Mouse (Mus musculus) brown adipose tissue, adult 24 weeks (tissue): ENCODE data around the gene Ncoa6. TPM values are rescaled to one million over a fixed set of nuclear protein-coding genes. Genes with fewer than 3 reads are reported as not detected.

Source experiments
- H3K27ac ChIP-seq: fragments of 200-500 bp; replicated peaks from 2 replicates; pipeline ENCODE4 v1.5.1; 2012; ENCODE audit warnings: low read depth, mild to moderate bottlenecking, low read length
- H3K4me1 ChIP-seq: fragments of 200-500 bp; 2 replicates; pipeline ENCODE4 v1.6.1; 2012; ENCODE audit warnings: low read length, mixed read lengths; ENCODE audit not compliant: control insufficient read depth, insufficient read depth, insufficient read length
- H3K4me3 ChIP-seq: fragments of 200-500 bp; 2 replicates; pipeline ENCODE4 v1.5.1; 2012; ENCODE audit warnings: low read depth, mild to moderate bottlenecking, low read length, moderate library complexity; ENCODE audit not compliant: insufficient read depth
- polyA plus RNA-seq: library from polyadenylated mRNA; stranded (reverse); fragments of >200 nt; gene quantifications from 2 replicates; pipeline ENCODE4 v1.2.4, GENCODE M21; 2012; ENCODE audit not compliant: missing spikeins, insufficient read depth, insufficient read length

Ncoa6 gene
- polyA plus RNA-seq, 1 experiment = 11.5 TPM

DNA sequence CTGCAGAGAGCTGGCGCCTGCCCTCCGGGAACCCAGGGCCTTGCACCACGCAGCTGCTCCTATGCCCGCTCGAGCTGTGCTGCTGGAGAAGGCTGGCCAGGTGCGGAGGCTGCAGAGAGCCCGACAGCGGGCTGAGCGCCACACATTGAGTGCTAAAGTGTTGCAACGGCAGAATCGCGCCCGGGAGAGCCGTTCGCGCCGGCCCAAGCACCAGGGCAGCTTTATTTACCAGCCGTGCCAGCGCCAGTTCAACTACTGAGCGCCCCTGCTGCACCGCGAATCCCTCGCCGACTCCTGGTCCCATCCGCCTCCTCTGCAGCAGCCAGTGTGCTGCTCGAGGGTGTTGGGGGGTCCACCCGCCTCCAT lies 87.2 kb downstream of the Ncoa6 start:
- Histone ChIP-seq H3K4me1 (peaks cover 3% of the 10 kb centered on the region; the same call in 1 of the 2 replicates), H3K27ac (0 out of 2 replicates have a peak overlapping the region, but pooled peaks have one; percentile 17), H3K4me3 (0 out of 2 replicates have a peak overlapping the region, but pooled peaks have one; percentile 17)

- peak overlapping the region; percentile 17 for H3K4me3 ChIP-seq
- peak overlapping the region; percentile 11; the same call in 1 of the 2 replicates for H3K27ac ChIP-seq
- H3K4me1 ChIP-seq = peaks cover 3% of the 10 kb centered on the region; the same call in 1 of the 2 replicates
Measured at GRCm38 (mm10) chr2:155385731-155386533, 87.8 kb downstream of the Ncoa6 start.

DNA sequence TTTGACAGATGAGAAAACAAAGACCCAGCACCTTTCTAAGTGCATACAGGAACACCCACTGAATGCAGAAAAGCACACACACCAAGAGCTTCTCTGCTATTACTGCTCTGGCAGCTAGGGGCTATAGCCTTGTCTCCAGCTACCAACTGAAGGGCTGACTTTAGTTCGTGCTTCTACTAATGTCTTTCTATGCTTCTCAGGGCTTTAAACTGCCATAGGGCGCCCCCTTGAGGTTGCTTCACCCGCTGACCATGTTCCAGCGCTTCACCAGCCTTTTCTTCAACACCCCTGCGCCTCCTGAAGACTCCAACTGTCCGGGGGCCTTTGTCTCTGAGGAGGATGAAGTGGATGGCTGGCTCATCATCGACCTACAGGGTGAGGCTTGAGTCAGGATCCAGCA lies 88.6 kb downstream of the Ncoa6 start:
- peaks cover 3% of the 10 kb centered on the region; the same call in 1 of the 2 replicates for H3K4me1 ChIP-seq

GRCm38 (mm10) chr2:155382791-155383438 lies 90.8 kb downstream of the Ncoa6 start:
- H3K4me1 ChIP-seq = peaks cover 3% of the 10 kb centered on the region; the same call in 1 of the 2 replicates
- H3K4me3 ChIP-seq = peak overlapping the region; percentile 76
- H3K27ac ChIP-seq = peak overlapping the region; percentile 97

More for the DNA sequence above, 88.6 kb downstream of the Ncoa6 start:
- peak overlapping the region; percentile 11 for H3K27ac ChIP-seq
- no peak overlapping the region for H3K4me3 ChIP-seq

- H3K4me3 ChIP-seq = peak overlapping the region; percentile 76
- peak overlapping the region; percentile 97 for H3K27ac ChIP-seq
- H3K4me1 ChIP-seq = peaks cover 3% of the 10 kb centered on the region; the same call in 1 of the 2 replicates
Measured at GRCm38 (mm10) chr2:155382332-155382700, 91.4 kb downstream of the Ncoa6 start.

- peak overlapping the region; percentile 98 for H3K27ac ChIP-seq
Measured at GRCm38 (mm10) chr2:155381643-155382331, 91.9 kb downstream of the Ncoa6 start.

GRCm38 (mm10) chr2:155381060-155381437 lies 92.6 kb downstream of the Ncoa6 start:
- Histone ChIP-seq H3K4me3 (peak overlapping the region; percentile 64), H3K27ac (peak overlapping the region; percentile 98), H3K4me1 (peaks cover 2% of the 10 kb centered on the region; the same call in 1 of the 2 replicates)

More at GRCm38 (mm10) chr2:155381643-155382331, 91.9 kb downstream of the Ncoa6 start:
- peak overlapping the region; percentile 76 for H3K4me3 ChIP-seq
- peaks cover 3% of the 10 kb centered on the region; the same call in 1 of the 2 replicates for H3K4me1 ChIP-seq

- Histone ChIP-seq H3K4me1 (no peaks in the 10 kb centered on the region), H3K27ac (peak within 1 kb of the TSS; percentile 98), H3K4me3 (peak within 1 kb of the TSS; percentile 76)
Measured at GRCm38 (mm10) chr2:155380261-155381059, 93.2 kb downstream of the Ncoa6 start, which contains the start of gene Trp53inp2. Gene Trp53inp2 (plus strand): TSS chr2:155381059.

GRCm38 (mm10) chr2:155376191-155376590 lies 97.5 kb downstream of the Ncoa6 start:
- Histone ChIP-seq H3K27ac (no peak overlapping the region), H3K4me3 (no peak overlapping the region), H3K4me1 (peaks cover 9% of the 10 kb centered on the region; the same call in 1 of the 2 replicates)

- H3K4me3 ChIP-seq = no peak overlapping the region
- peak overlapping the region; percentile 67; the same call in 1 of the 2 replicates for H3K27ac ChIP-seq
- H3K4me1 ChIP-seq = peaks cover 11% of the 10 kb centered on the region; the same call in 1 of the 2 replicates
Measured at GRCm38 (mm10) chr2:155374521-155374920, 99.2 kb downstream of the Ncoa6 start.

GRCm38 (mm10) chr2:155373886-155374285 lies 99.8 kb downstream of the Ncoa6 start:
- no peak overlapping the region for H3K4me3 ChIP-seq
- H3K27ac ChIP-seq = peak overlapping the region; percentile 74
- peaks cover 11% of the 10 kb centered on the region for H3K4me1 ChIP-seq

DNA sequence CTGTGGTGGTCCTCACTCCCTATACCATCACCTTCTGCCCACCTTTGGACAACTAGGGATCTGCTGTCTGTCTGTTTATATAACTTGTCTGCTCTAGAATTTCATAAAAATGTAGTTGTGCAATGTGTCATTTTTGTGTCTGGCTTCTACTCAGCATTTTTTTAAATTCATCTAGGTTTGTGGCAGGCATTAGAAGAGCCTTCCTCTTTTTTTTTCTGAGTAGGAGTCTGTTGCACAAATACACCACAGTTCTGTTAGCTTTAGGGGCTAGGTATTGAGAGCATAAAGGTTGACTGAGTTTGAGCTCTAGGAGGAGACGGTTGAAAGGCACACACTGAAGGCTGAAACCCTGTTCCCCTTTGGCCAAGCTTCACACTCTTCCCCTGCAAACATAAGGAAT lies 100.4 kb downstream of the Ncoa6 start:
- Histone ChIP-seq H3K4me1 (peaks cover 11% of the 10 kb centered on the region), H3K27ac (peak overlapping the region; percentile 93)

DNA sequence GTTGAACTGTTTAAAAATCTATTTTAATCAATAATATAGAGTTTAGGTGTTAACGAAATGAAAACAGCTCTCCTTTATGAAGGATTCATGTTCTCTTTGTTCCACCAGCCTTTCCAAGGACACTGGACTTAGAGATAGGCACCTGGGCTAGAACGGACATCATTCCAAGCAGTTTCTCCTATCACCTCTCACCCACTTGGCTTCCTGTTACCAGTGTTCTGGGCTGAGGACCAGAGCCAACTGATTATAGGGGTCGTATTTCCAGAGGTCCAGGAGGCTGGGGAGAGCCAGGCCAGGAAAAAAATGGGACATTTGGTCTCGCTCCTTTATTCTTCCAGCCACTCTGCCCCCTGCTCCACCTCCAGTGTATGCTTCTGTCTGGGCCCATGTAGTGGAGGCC lies 101.2 kb downstream of the Ncoa6 start:
- H3K4me1 ChIP-seq = peaks cover 11% of the 10 kb centered on the region
- peak overlapping the region; percentile 93 for H3K27ac ChIP-seq
- no peak overlapping the region for H3K4me3 ChIP-seq

More for the DNA sequence above, 100.4 kb downstream of the Ncoa6 start:
- H3K4me3 ChIP-seq = no peak overlapping the region

- Histone ChIP-seq H3K4me3 (no peak overlapping the region), H3K4me1 (peaks cover 11% of the 10 kb centered on the region)
Measured at GRCm38 (mm10) chr2:155369333-155369883, 104.3 kb downstream of the Ncoa6 start.

More at GRCm38 (mm10) chr2:155369333-155369883, 104.3 kb downstream of the Ncoa6 start:
- H3K27ac ChIP-seq = peak overlapping the region; percentile 71
